Mouse (Mus musculus) layer of hippocampus, adult 2 months (tissue): ENCODE data around the gene Grik5. TPM values are rescaled to one million over a fixed set of nuclear protein-coding genes. Genes with fewer than 3 reads are reported as not detected.

ENCODE experiments used
- DNase-seq, 2 experiments: peaks; one replicate each; pipeline ENCODE4 v3.0.0; 2022; ENCODE audit warnings: low spot score in 2 of 2
- H3K27ac ChIP-seq: fragments of 200-600 bp; 2 replicates; pipeline ENCODE4 v1.8.1; 2022
- H3K4me3 ChIP-seq: fragments of 200-600 bp; 2 replicates; pipeline ENCODE4 v1.8.1; 2022; ENCODE audit warnings: mild to moderate bottlenecking
- CTCF ChIP-seq: fragments of 200-600 bp; conservative IDR thresholded peaks from 2 replicates; pipeline ENCODE4 v1.8.1; 2022; ENCODE audit warnings: antibody characterized with exemption, mild to moderate bottlenecking, moderate library complexity
- long read RNA-seq, 2 experiments: library from polyadenylated mRNA; stranded (forward); transcript quantifications; one replicate each; pipeline ENCODE4 v2.0.0; 2021; ENCODE audit warnings: borderline mapping rate in 2 of 2
- total RNA-seq, 2 experiments: library from RNA; stranded (reverse); gene quantifications; 2 replicates each; pipeline ENCODE4 v1.2.3; 2021

Grik5 gene
- total RNA-seq: 100 to 1,000 TPM; 247 to 248 TPM
- long read RNA-seq, experiment 1, transcript Grik5-201 (20 exons, 3,763 nt): major isoform, 32 of 106 reads
- long read RNA-seq, experiment 1, partial matches to known transcripts: 51 of 106 reads
- long read RNA-seq, experiment 1, other reads (novel, unspliced or antisense): 22 of 106 reads
- long read RNA-seq, experiment 2, transcript Grik5-201 (20 exons, 3,763 nt): major isoform, 61 of 148 reads
- long read RNA-seq, experiment 2, partial matches to known transcripts: 38 of 148 reads
- long read RNA-seq, experiment 2, other reads (novel, unspliced or antisense): 48 of 148 reads

DNA sequence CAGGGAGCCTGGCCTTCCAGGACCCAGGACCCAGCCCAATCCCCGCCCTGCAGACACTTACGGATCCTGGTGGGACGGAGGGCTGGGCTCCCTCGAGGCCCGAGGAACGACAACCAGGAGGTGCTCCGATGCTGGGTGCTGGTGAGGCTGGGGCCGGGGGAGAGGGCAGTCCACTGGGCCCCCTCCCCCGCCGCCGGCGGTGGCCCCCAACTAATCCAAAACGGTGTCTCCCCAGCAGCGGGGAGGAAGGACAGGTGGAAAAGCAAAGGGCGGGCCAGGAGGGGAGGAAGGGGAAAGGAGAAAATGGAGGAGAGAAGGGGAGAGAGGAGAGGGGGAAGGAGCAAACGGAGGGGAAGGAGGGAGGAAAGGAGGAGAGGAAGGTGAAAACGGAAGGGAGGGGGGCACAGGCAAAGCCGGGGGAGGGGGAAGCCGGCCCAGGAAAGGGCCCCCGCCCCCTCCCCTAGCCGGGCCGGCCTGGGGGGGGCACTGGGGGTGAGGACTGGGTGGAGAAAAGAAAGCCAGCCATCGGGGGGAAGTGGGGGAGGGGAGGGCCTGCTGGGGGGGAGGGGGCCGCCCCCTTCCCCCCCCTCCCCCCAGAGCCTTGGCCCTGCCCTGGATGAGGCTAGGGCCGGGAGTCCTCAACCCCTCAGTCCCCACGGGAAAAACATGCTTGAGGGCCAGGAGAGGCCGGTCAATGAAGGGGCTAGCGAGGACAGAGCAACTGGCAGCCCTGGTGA is at the start of gene Grik5, which contains the start of gene Zfp574:
Gene Grik5, minus strand, starts transcription at position 368 of the 737 bp plus-strand sequence.
Gene Zfp574, plus strand, starts transcription at position 589 of the 737 bp plus-strand sequence.
- Histone ChIP-seq H3K4me3 (peak within 1 kb of the TSS; percentile 84), H3K27ac (peak within 1 kb of the TSS; percentile 99)
- no peak for TF ChIP-seq CTCF
- DNase-seq: no peak

DNA sequence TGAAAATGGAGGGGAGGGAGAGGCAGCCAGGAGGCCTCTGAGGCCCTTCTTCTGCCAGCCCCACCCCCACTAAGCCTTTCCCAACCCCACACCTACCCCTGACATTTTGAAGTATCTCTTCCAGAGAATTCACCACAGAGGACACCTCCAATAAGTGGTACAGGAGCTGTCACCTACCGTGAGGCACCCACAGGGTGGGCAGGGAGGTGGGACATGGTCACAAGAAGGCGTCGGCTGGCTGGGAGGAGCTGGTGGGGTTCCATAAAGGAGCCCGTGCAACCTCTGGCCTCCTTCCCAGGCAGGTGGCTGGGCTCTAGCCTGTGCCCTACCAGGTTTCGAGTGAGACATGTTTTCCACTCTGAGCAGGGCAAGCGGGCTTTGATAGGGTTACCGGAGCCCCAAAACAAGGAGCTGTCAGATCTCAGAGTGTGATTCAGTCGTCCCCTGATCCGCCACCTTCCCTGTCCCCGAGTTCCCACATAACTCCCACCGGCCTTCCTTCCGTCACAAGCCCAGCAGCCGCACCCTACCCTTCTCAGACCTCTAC is 49.2 kb upstream of the Grik5 start:
- no peak for DNase-seq
- TF ChIP-seq CTCF: no peak
- Histone ChIP-seq H3K27ac (no peak overlapping the region), H3K4me3 (no peak overlapping the region)

DNA sequence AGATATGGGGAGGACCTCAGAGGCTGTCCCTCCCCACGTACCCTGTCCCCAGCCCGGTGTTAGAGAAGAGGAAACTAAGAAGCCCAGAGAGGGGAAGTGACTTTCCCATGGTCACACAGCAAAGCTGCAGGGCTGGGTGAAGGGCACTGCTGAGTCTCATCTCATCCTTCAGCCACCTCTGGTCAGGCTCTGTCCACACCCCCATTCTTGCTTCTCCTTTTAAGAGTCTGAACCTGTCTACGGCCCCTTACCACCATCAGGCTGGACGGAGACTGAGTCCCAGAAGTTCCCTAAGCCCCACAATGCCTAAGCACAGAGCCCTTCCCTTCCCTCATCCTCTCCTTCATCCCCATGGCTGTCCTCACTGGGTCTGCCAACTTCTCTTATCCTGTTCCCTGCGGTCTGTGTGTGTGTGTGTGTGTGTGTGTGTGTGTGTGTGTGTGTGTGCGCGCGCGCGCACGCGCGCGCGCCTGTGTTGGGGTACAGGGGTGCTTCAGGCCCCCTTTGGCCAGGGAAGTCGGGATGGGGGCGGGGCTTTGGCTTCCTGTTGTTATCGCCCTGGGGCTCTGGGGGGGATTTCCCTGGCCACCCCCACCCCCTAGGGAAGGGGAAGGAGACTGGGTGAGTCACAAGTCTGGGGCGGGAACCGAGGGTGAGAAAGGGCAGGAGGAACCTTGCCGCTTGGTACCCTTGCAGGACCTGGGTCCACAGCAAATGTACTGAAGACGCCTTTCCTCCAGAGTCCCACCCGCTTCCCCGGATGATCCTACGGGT is 48.1 kb upstream of the Grik5 start:
- Histone ChIP-seq H3K27ac (peak overlapping the region; percentile 21; the same call in 1 of the 2 replicates), H3K4me3 (no peak overlapping the region)
- no peak for TF ChIP-seq CTCF
- peak in 1 of 2 experiments; percentile 39 for DNase-seq

DNA sequence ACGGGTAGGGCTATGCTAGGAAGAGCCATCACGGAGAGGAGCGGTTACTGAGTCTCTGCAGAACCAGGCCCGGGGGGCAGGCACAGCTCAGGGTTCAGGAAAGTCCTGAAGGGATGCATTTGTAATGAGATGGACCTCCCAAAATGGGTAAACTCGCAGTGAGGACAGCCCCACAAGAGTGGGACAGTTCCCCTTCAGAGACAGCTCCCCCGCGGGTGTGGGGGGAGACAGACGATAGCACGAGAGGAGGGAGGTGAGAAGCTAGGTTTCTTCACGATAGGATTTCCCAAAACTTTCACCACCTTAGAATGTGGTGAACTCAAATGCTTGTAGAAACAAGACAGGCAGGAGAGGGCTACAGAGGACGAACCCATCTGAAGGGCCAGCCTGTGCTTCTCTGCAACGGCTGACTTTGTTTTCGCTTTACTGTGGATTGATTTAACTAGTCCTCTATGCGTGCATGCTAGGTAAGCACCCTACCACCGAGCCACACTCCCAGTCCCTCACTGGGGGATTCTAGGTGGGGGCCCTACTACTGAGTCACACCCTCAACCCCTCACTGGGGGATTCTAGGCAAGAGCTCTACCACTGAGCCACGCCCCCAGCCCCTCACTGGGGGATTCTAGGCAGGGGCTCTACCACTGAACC is 40.9 kb upstream of the Grik5 start:
- no peak for TF ChIP-seq CTCF
- Histone ChIP-seq H3K4me3 (no peak overlapping the region), H3K27ac (no peak overlapping the region)
- no peak for DNase-seq

DNA sequence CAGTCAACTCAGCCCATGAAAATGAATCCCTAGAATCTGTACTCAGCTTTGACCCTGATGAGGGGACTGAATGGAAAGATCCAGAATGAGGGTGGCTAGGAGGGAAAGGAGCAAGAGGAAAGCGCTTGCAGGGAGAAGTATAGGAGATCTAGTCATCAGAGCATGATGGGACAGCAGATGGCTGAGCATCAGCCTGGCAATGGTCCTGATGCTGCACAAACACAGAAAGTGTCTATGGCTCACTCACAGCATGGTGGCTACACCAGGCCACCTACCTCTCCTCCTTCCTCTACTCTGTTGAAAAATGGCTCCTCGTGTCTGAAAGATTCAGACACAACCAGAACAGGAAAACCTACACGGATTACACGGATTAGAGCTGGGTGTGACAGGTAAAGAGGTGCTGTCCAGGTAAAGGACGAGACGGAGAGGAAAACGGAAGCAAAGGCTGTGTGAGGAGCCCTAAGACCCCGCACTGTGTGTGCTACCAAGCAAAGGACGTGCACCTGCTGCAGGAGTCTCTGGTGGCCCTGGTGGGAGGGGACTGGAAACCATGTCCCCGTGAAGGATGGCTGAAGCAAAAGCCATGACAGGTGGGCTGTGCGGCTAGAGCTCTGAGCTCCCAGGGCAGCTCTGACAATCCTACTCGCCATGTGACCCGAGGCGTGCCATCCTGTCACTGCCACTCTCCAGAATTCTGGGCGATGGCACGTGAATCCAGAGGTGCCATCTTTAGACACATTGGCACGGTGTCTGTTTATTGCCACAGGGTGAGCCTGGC is 40.2 kb upstream of the Grik5 start:
- TF ChIP-seq CTCF: no peak
- Histone ChIP-seq H3K27ac (peak overlapping the region; percentile 49; the same call in 1 of the 2 replicates), H3K4me3 (no peak overlapping the region)
- DNase-seq: peak; percentile 60 to 72

DNA sequence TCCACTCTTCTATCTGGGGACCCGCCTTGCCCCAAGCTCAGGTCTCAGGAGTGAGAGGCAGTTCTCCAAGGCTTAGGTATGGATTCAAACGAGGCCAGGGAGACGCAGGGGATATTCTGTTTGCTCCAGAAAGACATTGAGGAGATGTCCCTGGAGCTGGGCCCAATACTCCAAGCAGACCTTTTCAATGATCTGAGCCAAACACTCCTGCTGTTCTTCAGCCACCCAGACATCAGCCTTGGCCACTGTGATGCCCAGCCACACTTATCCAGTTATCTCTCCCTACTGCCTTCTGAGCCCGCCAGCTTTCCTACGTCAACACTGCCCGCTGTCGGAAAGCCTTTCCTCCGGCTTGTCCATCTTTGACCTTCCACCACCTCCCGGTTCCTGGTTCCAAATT is 38.2 kb upstream of the Grik5 start:
- no peak overlapping the region for H3K4me3 ChIP-seq
- no peak for DNase-seq
- no peak for TF ChIP-seq CTCF
- H3K27ac ChIP-seq: no peak overlapping the region

DNA sequence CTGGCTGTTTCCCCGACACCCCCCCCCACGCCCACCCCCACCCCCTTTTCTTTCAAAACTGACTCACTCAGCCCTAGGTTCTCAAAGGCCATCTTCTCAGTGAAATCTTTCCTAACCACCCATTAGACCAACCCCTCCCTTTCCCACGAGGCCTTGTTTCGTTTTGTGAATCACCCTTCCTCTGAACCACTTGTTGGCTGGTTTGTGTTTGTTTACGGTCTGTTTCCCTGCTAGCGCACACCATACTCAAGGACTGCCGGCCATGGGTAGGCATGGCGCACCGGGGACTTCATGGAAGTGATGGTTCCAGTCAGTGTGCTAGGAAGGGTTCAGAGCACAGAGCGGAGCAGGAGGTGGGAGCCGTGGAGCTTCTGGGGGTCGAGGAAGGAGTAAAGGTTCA is 37.2 kb upstream of the Grik5 start:
- no peak for DNase-seq
- TF ChIP-seq CTCF: no peak
- Histone ChIP-seq H3K4me3 (no peak overlapping the region), H3K27ac (no peak overlapping the region)

DNA sequence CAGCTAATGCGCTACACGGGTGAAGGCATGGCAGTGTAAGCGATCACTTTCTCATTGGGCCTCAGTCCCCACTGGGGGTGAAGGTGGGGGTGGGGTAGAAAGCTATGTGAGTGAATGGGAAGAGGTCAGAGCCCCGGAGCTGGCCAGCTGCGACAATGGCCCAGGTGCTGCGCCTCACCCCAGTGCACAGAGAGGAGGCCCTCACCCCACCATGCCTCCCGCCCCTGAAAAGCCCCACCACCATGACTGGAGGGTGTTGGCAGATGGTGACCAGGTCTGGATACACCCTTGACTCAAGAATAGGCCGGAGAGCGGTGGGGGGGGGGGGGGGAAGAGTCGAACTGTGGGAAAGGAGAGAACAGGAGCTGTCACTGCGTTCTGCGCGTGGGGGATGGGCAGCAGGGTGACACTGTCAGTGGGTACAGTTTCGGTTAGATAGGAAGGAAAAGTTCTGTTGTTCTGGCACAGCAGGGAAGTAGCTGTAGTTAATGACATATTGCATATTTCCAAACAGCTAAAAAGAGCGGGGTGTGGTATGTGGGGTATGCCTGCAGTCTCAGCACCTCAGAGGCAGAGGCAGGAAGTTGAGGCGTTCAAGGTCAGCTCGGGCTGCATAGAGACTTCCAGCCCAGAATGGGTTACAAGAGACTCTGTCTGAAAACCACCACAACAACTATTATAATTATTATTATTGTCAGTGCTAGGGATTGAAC is 34.8 kb upstream of the Grik5 start:
- Histone ChIP-seq H3K27ac (no peak overlapping the region), H3K4me3 (no peak overlapping the region)
- DNase-seq: no peak
- no peak for TF ChIP-seq CTCF

DNA sequence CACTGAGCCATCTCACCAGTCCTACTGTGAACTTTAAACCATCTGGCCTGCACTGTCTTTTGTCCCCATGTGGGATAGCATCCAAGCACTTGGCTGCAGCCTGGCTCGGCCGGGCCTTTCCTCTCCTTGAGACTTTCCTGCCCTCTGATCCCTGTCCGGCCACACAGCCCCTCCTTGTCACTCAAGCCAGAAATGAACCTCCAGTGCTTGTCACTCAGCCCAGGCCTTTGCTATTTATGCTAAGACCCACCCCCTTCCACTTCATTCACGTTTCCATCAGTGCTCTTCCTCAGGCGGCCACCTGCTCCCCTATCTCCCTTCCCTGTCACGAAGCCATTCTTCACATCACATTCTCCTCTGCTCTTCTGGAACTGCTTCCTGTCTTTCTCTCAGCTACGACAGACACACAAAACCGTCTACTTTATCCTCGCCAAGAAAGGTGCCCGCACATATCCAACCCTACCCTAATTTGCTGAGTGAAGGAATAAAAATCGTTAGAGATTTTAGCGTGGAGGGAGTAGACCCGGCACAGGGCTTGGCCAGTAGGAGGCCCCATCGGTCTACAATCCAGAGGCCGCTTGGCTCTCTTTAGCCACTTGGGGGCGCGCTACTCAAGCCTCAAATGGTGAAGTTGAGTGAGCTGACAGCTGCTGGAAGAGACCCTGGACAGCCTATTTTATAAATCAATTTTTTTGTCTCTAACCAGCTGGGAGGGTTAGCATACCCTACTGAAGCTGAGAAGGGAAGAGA is 33.4 kb upstream of the Grik5 start:
- peak; percentile 97 for TF ChIP-seq CTCF
- DNase-seq: peak; percentile 83 to 89
- Histone ChIP-seq H3K27ac (peak overlapping the region; percentile 46; the same call in 1 of the 2 replicates), H3K4me3 (no peak overlapping the region)

DNA sequence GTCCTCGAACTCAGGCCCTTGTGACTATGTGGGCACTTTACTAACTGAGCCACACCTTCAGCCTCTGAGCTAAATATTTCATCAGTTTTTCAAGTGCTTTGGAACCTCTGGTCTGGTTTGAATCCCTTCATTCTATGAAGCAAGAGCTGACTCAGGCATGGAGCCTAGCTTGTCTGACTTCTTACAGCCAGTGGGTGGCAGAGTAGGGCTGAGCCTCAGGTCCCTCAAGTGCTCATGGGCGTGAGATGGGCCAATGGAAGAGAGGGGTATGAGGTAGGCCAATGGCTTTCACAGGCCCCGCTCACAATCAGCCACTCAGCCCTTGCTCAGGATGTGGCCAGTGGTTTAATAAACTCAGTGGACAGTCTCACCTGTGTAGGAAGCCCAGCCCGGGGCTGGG is 27.4 kb upstream of the Grik5 start:
- Histone ChIP-seq H3K4me3 (no peak overlapping the region), H3K27ac (no peak overlapping the region)
- no peak for DNase-seq
- TF ChIP-seq CTCF: peak; percentile 60

DNA sequence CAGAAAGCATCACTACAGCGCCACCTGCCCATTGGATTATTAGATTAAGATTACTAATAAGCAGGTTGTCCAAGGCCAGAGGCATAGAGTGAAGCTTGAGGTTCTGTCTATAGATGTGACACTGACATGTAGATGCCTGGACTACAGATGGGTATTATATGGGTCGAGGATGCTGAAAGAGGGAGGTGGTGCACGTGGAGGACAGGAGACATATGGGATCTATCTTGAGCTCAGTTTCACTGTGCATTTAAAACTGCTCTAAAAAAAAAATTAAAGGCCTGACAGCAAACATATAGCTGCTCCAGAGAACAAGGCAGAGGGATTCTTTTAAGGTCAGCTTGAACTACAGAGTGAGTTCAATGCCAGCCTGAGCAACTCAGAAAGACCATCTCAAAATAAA is 26.0 kb upstream of the Grik5 start:
- DNase-seq: no peak
- Histone ChIP-seq H3K4me3 (no peak overlapping the region), H3K27ac (no peak overlapping the region)
- TF ChIP-seq CTCF: no peak
